Mouse (Mus musculus): Measurements from ENCODE around the gene Drp2. TPM values are rescaled to one million over a fixed set of nuclear protein-coding genes. Genes with fewer than 3 reads are reported as not detected.

Drp2 gene
- total RNA-seq, 2 experiments from 2014 or later: 39.3 to 48.3 TPM

Other genes with a start within 250 kb of the Drp2 start
- gene Xkrx, start 242.5 kb upstream of the Drp2 start, total RNA-seq (2021): under 1 TPM; 0.52 to 0.71 TPM
- not detected for gene Arl13a, start 217.1 kb upstream of the Drp2 start, total RNA-seq (2021)
- gene Nox1, start 182.6 kb upstream of the Drp2 start, total RNA-seq (2021): not detected
- gene Trmt2b, start 127.6 kb upstream of the Drp2 start, total RNA-seq (2021): 1 to 10 TPM; 6.0 to 7.7 TPM
- gene Tmem35a, start 109.3 kb upstream of the Drp2 start, total RNA-seq (2021): 10 to 100 TPM; 51.9 to 55.5 TPM
- under 1 TPM; 0.28 to 0.79 TPM for gene Cenpi, start 96.5 kb upstream of the Drp2 start, total RNA-seq (2021)
- under 1 TPM in 1 of 2 experiments, not detected in 1; 0.54 TPM for gene Taf7l, start 71.9 kb downstream of the Drp2 start, total RNA-seq (2021)
- 10 to 100 TPM; 19.8 to 21.3 TPM for gene Timm8a1, start 137.3 kb downstream of the Drp2 start, total RNA-seq (2021)
- under 1 TPM; 0.87 to 0.91 TPM for gene Btk, start 179.0 kb downstream of the Drp2 start, total RNA-seq (2021)
- 100 to 1,000 TPM; 125 to 148 TPM for gene Rpl36a, start 181.1 kb downstream of the Drp2 start, total RNA-seq (2021)
- 1 to 10 TPM; 7.3 to 8.5 TPM for gene Gla, start 196.6 kb downstream of the Drp2 start, total RNA-seq (2021)
- gene Hnrnph2, start 196.6 kb downstream of the Drp2 start, total RNA-seq (2021): 100 to 1,000 TPM; 155 to 158 TPM